25 mouse cellular contexts compared by ENCODE assay signal in genomic region chr9:32323610-32324009, GRCm38 (mm10). TPM values are rescaled to one million over a fixed set of nuclear protein-coding genes. Genes with fewer than 3 reads are reported as not detected.
A peak's percentile ranks its signal among the peaks of the same experiment; 100 is the strongest.
DNase-seq lines count a peak whose midpoint lies in the region; ATAC-seq lines count a peak whose summit lies in the region.
"Had no signal": no experiment of that assay in that cellular context is flagged by ENCODE, and none has a peak within 500 bp of the region (broad histone marks: within the 10 kb centered on the region; RNA-seq: fewer than 3 reads in every experiment).

No protein-coding gene starts in this region.

- no peaks in the 10 kb centered on the region for H3K9me3 ChIP-seq in heart, embryonic 11.5 days (replicated peaks; ENCODE audit: control insufficient read depth, low read length)
- no peaks in the 10 kb centered on the region for H3K9me3 ChIP-seq in heart, embryonic 15.5 days (replicated peaks)
- H3K9me3 ChIP-seq in midbrain, embryonic 13.5 days, result no peaks in the 10 kb centered on the region
- H3K9me3 ChIP-seq in midbrain, embryonic 14.5 days (ENCODE audit: control insufficient read depth, low read length), result no peaks in the 10 kb centered on the region
- H3K9me3 ChIP-seq: embryonic facial prominence, embryonic 13.5 days; hindbrain, embryonic 12.5 days had no signal

- peak overlapping the region; percentile 55; the same call in 1 of the 2 replicates for H3K27ac ChIP-seq in heart, embryonic 11.5 days (ENCODE audit: low read depth, low read length)
- H3K27ac ChIP-seq in heart, embryonic 15.5 days, result peak overlapping the region; percentile 26; the same call in 1 of the 2 replicates
- H3K27ac ChIP-seq in midbrain, embryonic 13.5 days, result no peak overlapping the region
- H3K27ac ChIP-seq in midbrain, embryonic 14.5 days (replicated peaks; ENCODE audit: low read depth, low read length), result no peak overlapping the region
- H3K27ac ChIP-seq: embryonic facial prominence, embryonic 13.5 days; gastrocnemius, adult 2 months; hindbrain, embryonic 12.5 days had no signal

- no peak; the same call in 1 of the 2 replicates for ATAC-seq in heart, embryonic 11.5 days (replicated peaks; ENCODE audit: insufficient number of reproducible peaks, low FRiP score, low TSS enrichment)
- ATAC-seq in heart, embryonic 15.5 days (replicated peaks; ENCODE audit: insufficient number of reproducible peaks, insufficient read depth, low FRiP score, low read depth), result no peak
- 0 out of 2 replicates have a peak, but pooled peaks have one; percentile 55 for ATAC-seq in midbrain, embryonic 13.5 days
- ATAC-seq in midbrain, embryonic 14.5 days (ENCODE audit: low FRiP score, low TSS enrichment), result no peak
- ATAC-seq: activated CD4-positive, CD25-positive, alpha-beta regulatory T cell, adult 4 months; forebrain, embryonic 14.5 days; hindbrain, embryonic 16.5 days; inflammation-experienced regulatory T-cells, adult 6 months; intestine, postnatal 0 days; Patski had no signal

- H3K9ac ChIP-seq in heart, embryonic 11.5 days (ENCODE audit: low read depth, low read length), result no peak overlapping the region
- no peak overlapping the region for H3K9ac ChIP-seq in heart, embryonic 15.5 days
- no peak overlapping the region for H3K9ac ChIP-seq in midbrain, embryonic 13.5 days (replicated peaks)
- H3K9ac ChIP-seq in midbrain, embryonic 14.5 days (replicated peaks; ENCODE audit: low read length), result no peak overlapping the region
- H3K9ac ChIP-seq: embryonic facial prominence, embryonic 13.5 days; hindbrain, embryonic 12.5 days had no signal

- no peak overlapping the region for H3K4me3 ChIP-seq in heart, embryonic 11.5 days (ENCODE audit: low read depth, low read length)
- no peak overlapping the region for H3K4me3 ChIP-seq in heart, embryonic 15.5 days
- H3K4me3 ChIP-seq in midbrain, embryonic 13.5 days (replicated peaks), result no peak overlapping the region
- no peak overlapping the region for H3K4me3 ChIP-seq in midbrain, embryonic 14.5 days (replicated peaks; ENCODE audit: low read depth, low read length)
- H3K4me3 ChIP-seq: embryonic facial prominence, embryonic 13.5 days; gastrocnemius, adult 2 months; hindbrain, embryonic 12.5 days had no signal

- no peaks in the 10 kb centered on the region for H3K27me3 ChIP-seq in heart, embryonic 11.5 days (ENCODE audit: control insufficient read depth, insufficient read depth, low read length)
- no peaks in the 10 kb centered on the region for H3K27me3 ChIP-seq in heart, embryonic 15.5 days
- H3K27me3 ChIP-seq in midbrain, embryonic 13.5 days, result no peaks in the 10 kb centered on the region
- H3K27me3 ChIP-seq in midbrain, embryonic 14.5 days (ENCODE audit: control insufficient read depth, insufficient read depth, low read length), result no peaks in the 10 kb centered on the region
- H3K27me3 ChIP-seq: CH12.LX; embryonic facial prominence, embryonic 13.5 days; hindbrain, embryonic 12.5 days had no signal

- H3K36me3 ChIP-seq in heart, embryonic 11.5 days (ENCODE audit: control insufficient read depth, insufficient read depth, low read length), result peaks cover 5% of the 10 kb centered on the region
- H3K36me3 ChIP-seq in heart, embryonic 15.5 days, result peaks cover 11% of the 10 kb centered on the region
- H3K36me3 ChIP-seq in midbrain, embryonic 13.5 days, result no peaks in the 10 kb centered on the region
- no peaks in the 10 kb centered on the region for H3K36me3 ChIP-seq in midbrain, embryonic 14.5 days (ENCODE audit: control insufficient read depth, insufficient read depth, low read length)
- H3K36me3 ChIP-seq: embryonic facial prominence, embryonic 13.5 days; hindbrain, embryonic 12.5 days had no signal

- H3K4me2 ChIP-seq in heart, embryonic 11.5 days, result peak overlapping the region; percentile 27; the same call in 1 of the 2 replicates
- no peak overlapping the region for H3K4me2 ChIP-seq in heart, embryonic 15.5 days
- no peak overlapping the region for H3K4me2 ChIP-seq in midbrain, embryonic 13.5 days (replicated peaks)
- H3K4me2 ChIP-seq in midbrain, embryonic 14.5 days (ENCODE audit: low read length), result no peak overlapping the region
- H3K4me2 ChIP-seq: embryonic facial prominence, embryonic 13.5 days; hindbrain, embryonic 12.5 days had no signal

- DNase-seq in heart, adult 18-20 months, result no peak
- no peak for DNase-seq in heart, adult 11 months
- DNase-seq in midbrain, embryonic 14.5 days, result no peak
- peak; percentile 49 for DNase-seq in retina, postnatal 1 day
- DNase-seq: adrenal gland, postnatal 14 days; cerebellum, adult 18-20 months; cerebellum, adult 9-11 months; cerebellum, postnatal 36 days; gastrocnemius, adult 2 months; gastrocnemius, postnatal 25 days; heart, postnatal 4 days had no signal

- peaks cover 35% of the 10 kb centered on the region for H3K4me1 ChIP-seq in heart, embryonic 11.5 days (ENCODE audit: control insufficient read depth, insufficient read depth, low read length)
- peaks cover 28% of the 10 kb centered on the region for H3K4me1 ChIP-seq in heart, embryonic 15.5 days (replicated peaks)
- H3K4me1 ChIP-seq in midbrain, embryonic 13.5 days (replicated peaks), result 0 out of 2 replicates have a peak, but pooled peaks cover 5% of the 10 kb centered on the region
- no peaks in the 10 kb centered on the region for H3K4me1 ChIP-seq in midbrain, embryonic 14.5 days (ENCODE audit: control insufficient read depth, insufficient read depth, low read length)
- H3K4me1 ChIP-seq: embryonic facial prominence, embryonic 13.5 days had no signal

- 36% methylated on average over 7 of the region's 7 CpGs for WGBS in heart, embryonic 11.5 days (ENCODE audit: insufficient replicate concordance)
- 35% methylated on average over 7 of the region's 7 CpGs for WGBS in heart, embryonic 15.5 days
- WGBS in midbrain, embryonic 13.5 days, result 47% methylated on average over 7 of the region's 7 CpGs
- 59% methylated on average over 7 of the region's 7 CpGs for WGBS in midbrain, embryonic 14.5 days

RNA-seq across cellular contexts. Expression of gene Kcnj5, which starts 20.5 kb away (rescaled TPM):
- 19.8 and 28.9 TPM in 2 replicates for polyA plus RNA-seq in heart, embryonic 11.5 days (2014; fragmentation: Nextera tagmentation; extraction: Ambion mirVana)
- total RNA-seq in heart, adult 18-20 months (2021), result 10 to 100 TPM; 45.4 to 49.0 TPM
- 24.1 and 25.5 TPM in 2 replicates for polyA plus RNA-seq in heart, embryonic 15.5 days (2015; fragmentation: Nextera tagmentation; extraction: Ambion mirVana)
- polyA plus RNA-seq in midbrain, embryonic 13.5 days (2015; fragmentation: Nextera tagmentation; extraction: Ambion mirVana), result 0.55 and 0.86 TPM in 2 replicates
- 0.45 and 0.51 TPM in 2 replicates for polyA plus RNA-seq in midbrain, embryonic 14.5 days (2014; fragmentation: Nextera tagmentation; extraction: Ambion mirVana)
- total RNA-seq: CH12.LX; gastrocnemius, adult 2 months; gastrocnemius, postnatal 25 days had no signal
- polyA plus RNA-seq: activated CD4-positive, CD25-positive, alpha-beta regulatory T cell, adult 4 months; inflammation-experienced regulatory T-cells, adult 6 months; Patski had no signal

RNA-seq across cellular contexts. Expression of gene Kcnj1, which starts 48.7 kb away (rescaled TPM):
- 0.09 TPM in 1 of 2 replicates, not detected in the other for polyA plus RNA-seq in heart, embryonic 11.5 days (2014; fragmentation: Nextera tagmentation; extraction: Ambion mirVana)
- not detected for total RNA-seq in heart, adult 18-20 months (2021)
- polyA plus RNA-seq in heart, embryonic 15.5 days (2015; fragmentation: Nextera tagmentation; extraction: Ambion mirVana), result 0.08 TPM in 1 of 2 replicates, not detected in the other
- not detected in 2 replicates for polyA plus RNA-seq in midbrain, embryonic 13.5 days (2015; fragmentation: Nextera tagmentation; extraction: Ambion mirVana)
- not detected in 2 replicates for polyA plus RNA-seq in midbrain, embryonic 14.5 days (2014; fragmentation: Nextera tagmentation; extraction: Ambion mirVana)
- total RNA-seq: adrenal gland, adult 18-20 months; adrenal gland, postnatal 14 days; gastrocnemius, adult 2 months; gastrocnemius, postnatal 25 days; granulocyte monocyte progenitor cell, adult 5-6 weeks; heart, postnatal 4 days had no signal
- polyA plus RNA-seq: activated CD4-positive, CD25-positive, alpha-beta regulatory T cell, adult 4 months; embryonic facial prominence, embryonic 13.5 days; forebrain, embryonic 14.5 days; hindbrain, embryonic 12.5 days; hindbrain, embryonic 16.5 days; inflammation-experienced regulatory T-cells, adult 6 months; intestine, postnatal 0 days had no signal

Comparison
In these comparisons a context has a peak if more than half of its experiments do, and no peak if none do; other contexts are left out.
1. H3K27ac ChIP-seq: peak in heart, embryonic 11.5 days (single experiment) and heart, embryonic 15.5 days (single experiment); none in midbrain, embryonic 13.5 days (single experiment) and midbrain, embryonic 14.5 days (single experiment).
2. RNA of gene Kcnj5, which starts 20.5 kb away (polyA plus RNA-seq): 24.1 to 25.5 TPM in heart, embryonic 15.5 days and 19.8 to 28.9 TPM in heart, embryonic 11.5 days; 0.55 to 0.86 TPM in midbrain, embryonic 13.5 days and 0.45 to 0.51 TPM in midbrain, embryonic 14.5 days; every median in the first group is over 10 times any median in the second.